Mouse (Mus musculus): ENCODE data around the gene Mdm1. TPM values are rescaled to one million over a fixed set of nuclear protein-coding genes. Genes with fewer than 3 reads are reported as not detected.

Mdm1 gene
- polyA plus RNA-seq, 1 experiment from 2014 or later, result 16.1 TPM

- Histone ChIP-seq H3K27ac (no peak overlapping the region), H3K9me3 (replicated peaks; ENCODE audit: low read length) (no peaks in the 10 kb centered on the region), H3K9ac (ENCODE audit: low read depth, low read length) (peak overlapping the region; percentile 54), H3K4me2 (ENCODE audit: low read length) (peak overlapping the region; percentile 77), H3K27me3 (ENCODE audit: insufficient read depth, low read length) (no peaks in the 10 kb centered on the region), H3K36me3 (ENCODE audit: insufficient read depth, low read length) (0 out of 2 replicates have a peak, but pooled peaks cover 4% of the 10 kb centered on the region), H3K4me3 (replicated peaks; ENCODE audit: low read depth, low read length) (peak overlapping the region; percentile 71), H3K4me1 (replicated peaks; ENCODE audit: insufficient read depth, low read length) (0 out of 2 replicates have a peak, but pooled peaks cover 6% of the 10 kb centered on the region)
- WGBS, result 2% methylated on average over 48 of the region's 53 CpGs
- DNase-seq (ENCODE audit: low spot score) (peak; percentile 11), ATAC-seq (replicated peaks; ENCODE audit: low FRiP score, low read depth) (peak; percentile 73)
- TF ChIP-seq CTCF (IDR thresholded peaks at IDR 0.05; ENCODE audit: low read depth), result no peak
Measured at GRCm38 (mm10) chr10:118141884-118142801, 532 bp downstream of the Mdm1 start.

- H3K27me3 ChIP-seq (ENCODE audit: insufficient read depth, low read length), result no peaks in the 10 kb centered on the region
- no peak overlapping the region for H3K9ac ChIP-seq (ENCODE audit: low read depth, low read length)
- ATAC-seq (replicated peaks; ENCODE audit: low FRiP score, low read depth) (no peak), DNase-seq (ENCODE audit: low spot score) (no peak)
- no peak overlapping the region for H3K4me3 ChIP-seq (replicated peaks; ENCODE audit: low read depth, low read length)
- no peak for TF ChIP-seq CTCF (IDR thresholded peaks at IDR 0.05; ENCODE audit: low read depth)
- H3K27ac ChIP-seq, result no peak overlapping the region
- H3K9me3 ChIP-seq (replicated peaks; ENCODE audit: low read length), result no peaks in the 10 kb centered on the region
- 90% methylated on average over 5 of the region's 5 CpGs for WGBS
- H3K4me1 ChIP-seq (replicated peaks; ENCODE audit: insufficient read depth, low read length), result no peaks in the 10 kb centered on the region
- no peak overlapping the region for H3K4me2 ChIP-seq (ENCODE audit: low read length)
- H3K36me3 ChIP-seq (ENCODE audit: insufficient read depth, low read length), result 0 out of 2 replicates have a peak, but pooled peaks cover 4% of the 10 kb centered on the region
Measured at GRCm38 (mm10) chr10:118149381-118149780, 7.8 kb downstream of the Mdm1 start.

DNA sequence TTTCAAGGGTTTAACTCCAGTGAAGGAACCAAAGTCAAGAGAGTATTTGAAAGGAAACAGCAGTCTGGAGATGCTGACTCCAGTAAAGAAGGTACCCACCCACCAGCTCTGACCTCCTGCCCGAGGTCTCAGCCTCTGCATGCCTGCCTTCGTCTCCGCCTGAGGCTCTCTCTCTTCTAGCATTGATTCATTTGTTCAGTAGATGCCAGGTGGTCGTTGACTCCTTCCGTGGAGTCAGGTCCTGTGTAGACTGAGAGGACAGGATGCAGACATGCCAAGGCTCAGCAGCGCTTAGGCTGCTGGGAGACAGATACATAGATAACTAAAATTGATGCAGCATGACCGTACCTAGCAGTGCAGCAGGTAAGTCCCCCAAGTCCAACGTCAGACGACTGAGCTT, 9.3 kb downstream of the Mdm1 start:
- no peak for TF ChIP-seq CTCF (IDR thresholded peaks at IDR 0.05; ENCODE audit: low read depth)
- Histone ChIP-seq H3K36me3 (ENCODE audit: insufficient read depth, low read length) (0 out of 2 replicates have a peak, but pooled peaks cover 4% of the 10 kb centered on the region), H3K27ac (no peak overlapping the region), H3K9me3 (replicated peaks; ENCODE audit: low read length) (no peaks in the 10 kb centered on the region), H3K27me3 (ENCODE audit: insufficient read depth, low read length) (no peaks in the 10 kb centered on the region), H3K9ac (ENCODE audit: low read depth, low read length) (no peak overlapping the region), H3K4me2 (ENCODE audit: low read length) (no peak overlapping the region), H3K4me3 (replicated peaks; ENCODE audit: low read depth, low read length) (no peak overlapping the region), H3K4me1 (replicated peaks; ENCODE audit: insufficient read depth, low read length) (no peaks in the 10 kb centered on the region)
- DNase-seq (ENCODE audit: low spot score), result no peak
- no peak for ATAC-seq (replicated peaks; ENCODE audit: low FRiP score, low read depth)
- WGBS, result 84% methylated on average over 9 of the region's 9 CpGs

DNA sequence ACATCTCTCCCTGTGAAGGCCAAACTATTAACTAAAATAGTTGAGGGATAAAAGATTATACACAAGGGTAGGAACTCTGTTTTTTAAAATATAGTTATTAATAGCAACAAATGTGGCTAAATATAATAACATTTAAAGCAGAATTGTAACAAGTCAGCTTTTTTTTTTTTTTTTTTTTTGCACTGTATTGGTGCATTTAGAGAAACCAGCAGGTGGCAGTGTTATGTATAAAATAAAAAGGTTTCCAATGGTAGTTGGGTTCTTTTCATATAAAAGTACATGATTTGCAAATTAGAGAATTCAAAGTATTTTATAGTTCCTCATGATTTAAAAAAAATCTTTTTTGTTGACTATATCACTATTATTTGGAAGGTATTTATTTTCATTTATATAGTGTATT, 14.3 kb downstream of the Mdm1 start:
- Histone ChIP-seq H3K36me3 (ENCODE audit: insufficient read depth, low read length) (peaks cover 17% of the 10 kb centered on the region; the same call in 1 of the 2 replicates), H3K9ac (ENCODE audit: low read depth, low read length) (no peak overlapping the region), H3K4me2 (ENCODE audit: low read length) (no peak overlapping the region), H3K27me3 (ENCODE audit: insufficient read depth, low read length) (no peaks in the 10 kb centered on the region), H3K4me1 (replicated peaks; ENCODE audit: insufficient read depth, low read length) (no peaks in the 10 kb centered on the region), H3K4me3 (replicated peaks; ENCODE audit: low read depth, low read length) (no peak overlapping the region), H3K9me3 (replicated peaks; ENCODE audit: low read length) (no peaks in the 10 kb centered on the region), H3K27ac (no peak overlapping the region)
- no peak for ATAC-seq (replicated peaks; ENCODE audit: low FRiP score, low read depth)
- peak; percentile 74 for DNase-seq (ENCODE audit: low spot score)
- peak; percentile 62 for TF ChIP-seq CTCF (IDR thresholded peaks at IDR 0.05; ENCODE audit: low read depth)

GRCm38 (mm10) chr10:118161131-118161530, 19.5 kb downstream of the Mdm1 start:
- Histone ChIP-seq H3K9ac (ENCODE audit: low read depth, low read length) (no peak overlapping the region), H3K4me2 (ENCODE audit: low read length) (no peak overlapping the region), H3K4me1 (replicated peaks; ENCODE audit: insufficient read depth, low read length) (no peaks in the 10 kb centered on the region), H3K9me3 (replicated peaks; ENCODE audit: low read length) (no peaks in the 10 kb centered on the region), H3K27ac (no peak overlapping the region), H3K4me3 (replicated peaks; ENCODE audit: low read depth, low read length) (no peak overlapping the region), H3K36me3 (ENCODE audit: insufficient read depth, low read length) (peaks cover 24% of the 10 kb centered on the region; the same call in 1 of the 2 replicates), H3K27me3 (ENCODE audit: insufficient read depth, low read length) (no peaks in the 10 kb centered on the region)
- DNase-seq (ENCODE audit: low spot score), result no peak
- no peak for TF ChIP-seq CTCF (IDR thresholded peaks at IDR 0.05; ENCODE audit: low read depth)
- 89% methylated on average over 2 of the region's 2 CpGs for WGBS
- ATAC-seq (replicated peaks; ENCODE audit: low FRiP score, low read depth), result no peak

DNA sequence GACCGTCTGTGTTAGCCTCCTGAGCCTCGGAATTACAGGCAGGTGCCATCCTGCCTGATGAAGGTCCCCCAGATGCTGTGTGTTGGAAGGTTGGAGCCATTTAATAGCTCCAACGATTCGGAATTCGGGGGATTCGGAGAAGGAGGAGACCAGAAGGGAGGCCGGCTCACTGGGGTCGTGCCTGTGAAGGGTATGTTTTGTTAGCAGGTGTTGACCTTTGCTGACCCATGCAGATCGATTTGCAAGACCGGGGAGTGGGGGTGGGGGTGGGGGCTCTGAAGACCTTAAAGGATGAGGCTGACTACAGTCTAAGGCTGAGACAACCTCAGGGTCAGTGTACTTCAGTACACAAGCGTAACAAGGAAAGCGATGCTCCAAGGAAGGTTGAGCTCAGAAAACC, 27.6 kb downstream of the Mdm1 start:
- ATAC-seq (replicated peaks; ENCODE audit: low FRiP score, low read depth) (no peak), DNase-seq (ENCODE audit: low spot score) (no peak)
- H3K4me2 ChIP-seq (ENCODE audit: low read length), result no peak overlapping the region
- TF ChIP-seq CTCF (IDR thresholded peaks at IDR 0.05; ENCODE audit: low read depth), result no peak
- WGBS, result 62% methylated on average over 12 of the region's 12 CpGs
- no peaks in the 10 kb centered on the region for H3K27me3 ChIP-seq (ENCODE audit: insufficient read depth, low read length)
- no peak overlapping the region for H3K27ac ChIP-seq
- H3K36me3 ChIP-seq (ENCODE audit: insufficient read depth, low read length), result peaks cover 13% of the 10 kb centered on the region; the same call in 1 of the 2 replicates
- H3K4me3 ChIP-seq (replicated peaks; ENCODE audit: low read depth, low read length), result no peak overlapping the region
- no peak overlapping the region for H3K9ac ChIP-seq (ENCODE audit: low read depth, low read length)
- no peaks in the 10 kb centered on the region for H3K4me1 ChIP-seq (replicated peaks; ENCODE audit: insufficient read depth, low read length)
- H3K9me3 ChIP-seq (replicated peaks; ENCODE audit: low read length), result no peaks in the 10 kb centered on the region

Measured in kidney, postnatal 0 days (tissue).